Mouse (Mus musculus) lung, embryonic 14.5 days (tissue): ENCODE results near the gene Kcnk4. TPM values are rescaled to one million over a fixed set of nuclear protein-coding genes. Genes with fewer than 3 reads are reported as not detected.

Experiments
- ATAC-seq: fragments of 200-750 bp; cut with Nextera tagmentation; 2 replicates; pipeline ENCODE4 v1.8.0; 2017; ENCODE audit warnings: mild to moderate bottlenecking, moderate TSS enrichment, moderate library complexity; ENCODE audit not compliant: insufficient read depth
- DNase-seq: peaks from one replicate; pipeline ENCODE4 v3.0.0-alpha.2; 2015
- H3K27ac ChIP-seq: fragments of 300-500 bp; sonication (generic); 2 replicates; pipeline ENCODE4 v1.5.1; 2014; ENCODE audit warnings: low read depth, mild to moderate bottlenecking, moderate library complexity
- H3K27me3 ChIP-seq: fragments of 300-500 bp; sonication (generic); 2 replicates; pipeline ENCODE4 v1.6.1; 2014; ENCODE audit warnings: low read length, control low read depth; ENCODE audit not compliant: insufficient read depth
- H3K36me3 ChIP-seq: fragments of 300-500 bp; sonication (generic); 2 replicates; pipeline ENCODE4 v1.6.1; 2014; ENCODE audit warnings: control low read depth; ENCODE audit not compliant: insufficient read depth
- H3K4me1 ChIP-seq: fragments of 300-500 bp; sonication (generic); 2 replicates; pipeline ENCODE4 v1.6.1; 2014; ENCODE audit warnings: antibody characterized with exemption, control low read depth; ENCODE audit not compliant: insufficient read depth
- H3K4me2 ChIP-seq: fragments of 300-500 bp; sonication (generic); 2 replicates; pipeline ENCODE4 v1.6.1; 2014; ENCODE audit warnings: mild to moderate bottlenecking
- H3K4me3 ChIP-seq: fragments of 300-500 bp; sonication (generic); 2 replicates; pipeline ENCODE4 v1.5.1; 2014; ENCODE audit warnings: low read depth, low read length
- H3K9ac ChIP-seq: fragments of 300-500 bp; sonication (generic); 2 replicates; pipeline ENCODE4 v1.6.1; 2014
- H3K9me3 ChIP-seq: fragments of 300-500 bp; sonication (generic); 2 replicates; pipeline ENCODE4 v1.6.1; 2016; ENCODE audit warnings: low read depth, low read length, control low read depth
- CTCF ChIP-seq: IDR thresholded peaks from 2 replicates; pipeline ENCODE4 v1.5.1; 2016; ENCODE audit warnings: antibody characterized with exemption, low read depth
- WGBS: fragments of 180-500 bp; shearing (Covaris S2); extraction: QIAGEN DNeasy Blood & Tissue Kit; methylation state at CpG from one replicate; pipeline ENCODE4 v1.1.7; 2014; 5-methylcytosine and 5-hydroxymethylcytosine counted together
- polyA plus RNA-seq: library from polyadenylated mRNA; unstranded; fragments of >200 nt; fragmentation: Nextera tagmentation; extraction: Ambion mirVana; gene quantifications from 2 replicates; pipeline ENCODE4 v1.2.1, GENCODE M21; 2014

Kcnk4 gene
- polyA plus RNA-seq, 1 experiment from 2014 or later, result 0.17 TPM

- under 1% methylated on average over 83 of the region's 83 CpGs for WGBS
- peaks cover 9% of the 10 kb centered on the region for H3K4me1 ChIP-seq
- no peak; the same call in 1 of the 2 replicates for TF ChIP-seq CTCF
- H3K36me3 ChIP-seq, result 0 out of 2 replicates have a peak, but pooled peaks cover 4% of the 10 kb centered on the region
- H3K27me3 ChIP-seq, result no peaks in the 10 kb centered on the region
- H3K4me2 ChIP-seq, result peak within 1 kb of the TSS; percentile 98
- peak within 1 kb of the TSS; percentile 97 for H3K27ac ChIP-seq
- H3K9me3 ChIP-seq, result no peaks in the 10 kb centered on the region
- H3K4me3 ChIP-seq, result peak within 1 kb of the TSS; percentile 80
- peak within 1 kb of the TSS; percentile 72 for H3K9ac ChIP-seq
- peak; percentile 98 for DNase-seq
- peak; percentile 84 for ATAC-seq
Observed at GRCm38 (mm10) chr19:6941372-6942248, 7.3 kb upstream of the Kcnk4 start, which contains the start of gene Bad. Bad (plus strand) TSS chr19:6941861.

GRCm38 (mm10) chr19:6940396-6941351 is 6.4 kb upstream of the Kcnk4 start:
- Histone ChIP-seq H3K4me1 (peaks cover 9% of the 10 kb centered on the region), H3K27ac (no peak overlapping the region), H3K9me3 (no peaks in the 10 kb centered on the region), H3K36me3 (0 out of 2 replicates have a peak, but pooled peaks cover 4% of the 10 kb centered on the region), H3K4me2 (peak overlapping the region; percentile 98), H3K27me3 (peaks cover 6% of the 10 kb centered on the region), H3K4me3 (peak overlapping the region; percentile 80), H3K9ac (peak overlapping the region; percentile 72)
- ATAC-seq, result peak; percentile 4; the same call in 1 of the 2 replicates
- peak; percentile 40 for DNase-seq
- TF ChIP-seq CTCF, result no peak
- WGBS, result 21% methylated on average over 29 of the region's 29 CpGs

GRCm38 (mm10) chr19:6939106-6940002 is 5.0 kb upstream of the Kcnk4 start:
- WGBS, result 84% methylated on average over 20 of the region's 20 CpGs
- Histone ChIP-seq H3K36me3 (no peaks in the 10 kb centered on the region), H3K9ac (no peak overlapping the region), H3K4me3 (no peak overlapping the region), H3K4me2 (no peak overlapping the region), H3K9me3 (no peaks in the 10 kb centered on the region), H3K27ac (no peak overlapping the region), H3K27me3 (peaks cover 19% of the 10 kb centered on the region), H3K4me1 (peaks cover 9% of the 10 kb centered on the region)
- no peak for TF ChIP-seq CTCF
- DNase-seq (no peak), ATAC-seq (no peak)

GRCm38 (mm10) chr19:6937541-6938465 is 3.5 kb upstream of the Kcnk4 start:
- Histone ChIP-seq H3K4me3 (no peak overlapping the region), H3K36me3 (no peaks in the 10 kb centered on the region), H3K4me2 (no peak overlapping the region), H3K9ac (no peak overlapping the region), H3K9me3 (no peaks in the 10 kb centered on the region), H3K4me1 (peaks cover 7% of the 10 kb centered on the region), H3K27me3 (peaks cover 35% of the 10 kb centered on the region), H3K27ac (no peak overlapping the region)
- ATAC-seq (no peak), DNase-seq (no peak)
- no peak for TF ChIP-seq CTCF
- 77% methylated on average over 16 of the region's 16 CpGs for WGBS

- no peak overlapping the region for H3K27ac ChIP-seq
- H3K9me3 ChIP-seq, result no peaks in the 10 kb centered on the region
- peak; percentile 44 for TF ChIP-seq CTCF
- ATAC-seq (no peak), DNase-seq (no peak)
- no peaks in the 10 kb centered on the region for H3K36me3 ChIP-seq
- H3K4me2 ChIP-seq, result no peak overlapping the region
- H3K4me3 ChIP-seq, result no peak overlapping the region
- H3K4me1 ChIP-seq, result peaks cover 6% of the 10 kb centered on the region; the same call in 1 of the 2 replicates
- WGBS, result 24% methylated on average over 3 of the region's 3 CpGs
- no peak overlapping the region for H3K9ac ChIP-seq
- peaks cover 50% of the 10 kb centered on the region for H3K27me3 ChIP-seq
Observed at GRCm38 (mm10) chr19:6936299-6936698, 2.0 kb upstream of the Kcnk4 start.
